Mouse (Mus musculus) C2C12 (cell line): ENCODE data around the gene Nxpe4.

ENCODE experiments used
- CEBPB ChIP-seq: IDR thresholded peaks from one replicate; pipeline ENCODE4 v1.6.1; 2011; ENCODE audit warnings: low read depth, mild to moderate bottlenecking, control low read depth, moderate library complexity
- CTCF ChIP-seq: IDR thresholded peaks from one replicate; pipeline ENCODE4 v1.5.1; 2011; ENCODE audit not compliant: control insufficient read depth, insufficient read depth, insufficient read length
- FOSL1 ChIP-seq: IDR thresholded peaks from one replicate; pipeline ENCODE4 v1.8.0; 2011; ENCODE audit warnings: mild to moderate bottlenecking, low read length; ENCODE audit not compliant: poor library complexity, insufficient read depth, severe bottlenecking
- MAX ChIP-seq: IDR thresholded peaks from one replicate; pipeline ENCODE4 v1.6.1; 2011; ENCODE audit warnings: mild to moderate bottlenecking, control low read depth
- MYOD1 ChIP-seq: IDR thresholded peaks from one replicate; pipeline ENCODE4 v1.6.1; 2011; ENCODE audit warnings: low read depth; ENCODE audit not compliant: control insufficient read depth, insufficient read length
- MYOG ChIP-seq: IDR thresholded peaks from one replicate; pipeline ENCODE4 v1.6.1; 2011; ENCODE audit not compliant: control insufficient read depth, insufficient read length; ENCODE audit errors: extremely low read depth
- USF1 ChIP-seq: IDR thresholded peaks from one replicate; pipeline ENCODE4 v1.6.1; 2011; ENCODE audit warnings: low read depth, mild to moderate bottlenecking, control low read depth, moderate library complexity

GRCm38 (mm10) chr9:48413591-48413990 lies 251.8 kb downstream of the Nxpe4 start:
- TF ChIP-seq CTCF (no peak), MAX (no peak), USF1 (no peak), MYOG (no peak), MYOD1 (no peak), CEBPB (no peak), FOSL1 (no peak)
